Mouse (Mus musculus) brain, embryonic 14.5 days (tissue): ENCODE measurements around the gene Cracr2a.

ENCODE experiments used
- CTCF ChIP-seq: fragments of 200-500 bp; IDR thresholded peaks from 2 replicates; pipeline ENCODE4 v1.5.1; 2012; ENCODE audit warnings: inconsistent platforms, mild to moderate bottlenecking, moderate library complexity, borderline replicate concordance; ENCODE audit not compliant: insufficient read depth, insufficient read length; ENCODE audit errors: extremely low read depth
- POLR2A ChIP-seq: fragments of 200-500 bp; IDR thresholded peaks from 2 replicates; pipeline ENCODE4 v1.6.1; 2012; ENCODE audit warnings: mild to moderate bottlenecking, inconsistent platforms, borderline replicate concordance; ENCODE audit not compliant: poor library complexity, insufficient read depth, insufficient read length, severe bottlenecking; ENCODE audit errors: extremely low read depth

- TF ChIP-seq CTCF (no peak), POLR2A (no peak)
These were observed 68.1 kb downstream of the Cracr2a start for GRCm38 (mm10) chr6:127629249-127629648.
